Mouse (Mus musculus): Measurements from ENCODE around the gene Sh3bp1. TPM values are rescaled to one million over a fixed set of nuclear protein-coding genes. Genes with fewer than 3 reads are reported as not detected.

Gene Sh3bp1
- 100 to 1,000 TPM; 271 to 290 TPM for total RNA-seq (2023)

DNA sequence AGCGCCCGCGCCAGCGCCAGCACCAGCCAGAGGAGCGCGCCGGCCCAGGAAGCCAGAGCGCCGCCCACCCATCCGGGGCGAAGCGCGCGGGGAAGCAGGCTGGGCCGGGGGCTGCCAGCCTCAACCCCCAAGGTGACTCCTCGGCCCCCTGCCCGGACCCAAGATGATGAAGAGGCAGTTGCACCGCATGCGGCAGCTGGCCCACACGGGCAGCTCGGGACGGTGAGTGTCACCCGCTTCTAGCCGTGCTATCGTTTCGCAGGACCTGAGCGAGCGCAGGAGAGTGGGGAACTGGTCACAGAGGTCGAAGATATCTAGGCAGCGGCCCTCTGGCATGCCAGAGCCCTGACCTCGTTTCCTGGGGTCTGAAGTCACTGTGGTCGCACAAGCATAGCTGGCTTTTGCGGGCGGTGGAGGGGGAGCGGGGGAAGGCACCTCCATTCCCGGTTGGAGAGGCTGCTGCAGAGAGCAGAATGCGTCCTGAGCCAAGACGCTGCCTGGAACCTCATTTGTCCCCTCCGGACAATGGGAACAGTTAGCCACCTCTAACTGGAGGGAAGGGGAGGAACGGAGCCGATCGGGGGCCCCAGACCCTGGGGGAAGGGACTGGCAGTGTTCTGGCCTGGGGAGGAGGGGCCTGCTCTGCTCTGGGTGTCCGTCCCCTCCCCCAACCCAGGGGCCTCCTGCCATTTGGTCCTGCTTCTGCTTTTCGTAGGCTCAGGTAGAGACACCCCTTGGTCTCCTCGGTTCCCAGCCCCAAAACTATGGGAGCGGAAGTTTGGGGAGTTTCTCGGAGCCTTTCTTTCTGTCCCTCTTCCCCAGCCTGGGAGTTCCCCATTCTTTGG, at the start of gene Sh3bp1:
TSS of gene Sh3bp1 (plus strand) at position 29 of the 845 bp plus-strand sequence.

DNA sequence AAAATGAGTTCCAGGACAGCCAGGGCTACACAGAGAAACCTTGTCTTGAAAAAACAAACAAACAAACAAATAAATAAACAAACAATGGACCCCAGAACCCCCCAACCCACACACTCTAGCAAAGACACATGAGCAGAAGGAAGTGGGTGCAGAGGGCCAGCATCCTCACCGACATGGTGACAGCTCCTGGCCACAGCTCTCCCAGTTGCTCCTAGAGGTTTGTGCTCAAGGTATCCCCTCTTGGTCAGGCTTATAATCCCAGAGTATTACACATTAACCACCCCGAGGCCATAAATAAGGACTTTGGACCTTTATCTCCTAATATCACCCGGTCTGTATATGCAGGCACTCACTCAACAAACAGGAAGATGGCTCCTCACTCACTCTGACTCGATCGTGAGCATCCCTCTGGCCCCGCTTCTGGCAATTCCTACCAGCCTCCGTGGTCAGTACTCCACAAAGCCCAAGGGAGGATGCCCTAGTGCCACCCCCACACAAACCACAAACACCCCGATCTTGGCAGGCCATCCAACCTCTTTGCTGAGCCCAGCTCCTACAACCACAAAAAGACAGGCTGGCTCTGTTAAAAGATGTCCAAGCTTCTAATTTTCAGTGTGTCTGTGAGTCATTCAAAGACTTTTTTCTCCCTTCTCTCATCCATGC, 44.1 kb upstream of the Sh3bp1 start, which contains the start of gene Lgals2:
TSS of gene Lgals2 (minus strand) at position 227 of the 663 bp plus-strand sequence.

DNA sequence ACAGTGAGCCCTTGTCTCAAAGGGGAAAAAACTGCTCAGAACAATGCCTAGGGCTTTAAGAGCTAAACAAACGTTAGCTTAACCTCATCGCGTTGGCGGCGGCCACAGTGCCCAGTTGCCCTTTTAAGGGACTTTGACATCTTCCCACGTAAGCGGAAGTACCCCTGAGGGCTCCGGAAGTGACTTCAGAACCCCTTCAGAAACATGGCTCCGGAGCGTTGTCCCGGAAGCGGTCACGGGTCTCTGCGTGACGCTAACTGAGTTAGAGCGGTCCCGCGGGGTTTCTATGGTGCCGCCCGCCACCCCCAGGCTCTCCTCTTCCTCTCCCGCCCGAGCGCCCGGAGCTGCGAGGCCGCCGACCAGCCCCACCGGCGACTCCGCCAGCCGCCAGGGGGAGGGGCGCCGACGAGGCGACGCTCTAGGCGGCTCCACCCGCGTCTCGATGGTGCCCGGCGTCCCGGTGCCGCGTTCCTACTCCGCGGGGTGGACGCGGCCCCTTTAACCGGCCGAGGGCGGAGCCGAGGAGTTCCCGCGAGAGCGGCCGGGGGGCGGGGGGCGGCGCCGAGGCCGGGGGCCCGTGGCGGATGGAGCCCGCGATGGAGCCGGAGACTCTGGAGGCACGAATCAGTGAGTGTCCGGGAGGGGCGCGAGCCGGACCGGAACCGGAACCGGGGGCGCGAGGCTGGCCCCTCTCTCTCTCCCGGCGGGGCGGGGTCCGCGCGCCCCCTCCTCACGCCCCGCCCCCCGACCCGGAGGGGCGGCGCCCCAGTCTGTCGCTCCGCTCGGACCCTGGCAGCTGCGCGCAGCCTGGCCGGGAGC, 22.4 kb upstream of the Sh3bp1 start, which contains the start of gene Gga1:
TSS of gene Gga1 (plus strand) at position 200 of the 819 bp plus-strand sequence.

DNA sequence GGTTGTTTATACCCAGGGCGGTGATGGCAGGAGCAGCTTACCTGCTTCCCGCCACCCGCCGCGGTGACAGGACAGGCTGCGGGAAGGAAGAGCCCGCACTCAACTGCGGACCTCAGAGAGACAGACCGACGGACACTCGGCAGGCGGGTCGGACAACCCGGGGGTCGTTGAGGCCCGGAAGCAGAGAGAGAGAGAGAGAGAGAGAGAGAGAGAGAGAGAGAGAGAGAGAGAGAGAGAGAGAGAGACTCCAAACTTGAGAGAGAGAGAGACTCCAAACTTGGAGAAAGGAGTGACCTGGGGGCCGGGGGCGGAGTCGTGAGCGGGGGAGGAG, 194 bp upstream of the Sh3bp1 start, which contains the start of gene Gm49510:
TSS of gene Gm49510 (plus strand) at position 259 of the 331 bp plus-strand sequence.

DNA sequence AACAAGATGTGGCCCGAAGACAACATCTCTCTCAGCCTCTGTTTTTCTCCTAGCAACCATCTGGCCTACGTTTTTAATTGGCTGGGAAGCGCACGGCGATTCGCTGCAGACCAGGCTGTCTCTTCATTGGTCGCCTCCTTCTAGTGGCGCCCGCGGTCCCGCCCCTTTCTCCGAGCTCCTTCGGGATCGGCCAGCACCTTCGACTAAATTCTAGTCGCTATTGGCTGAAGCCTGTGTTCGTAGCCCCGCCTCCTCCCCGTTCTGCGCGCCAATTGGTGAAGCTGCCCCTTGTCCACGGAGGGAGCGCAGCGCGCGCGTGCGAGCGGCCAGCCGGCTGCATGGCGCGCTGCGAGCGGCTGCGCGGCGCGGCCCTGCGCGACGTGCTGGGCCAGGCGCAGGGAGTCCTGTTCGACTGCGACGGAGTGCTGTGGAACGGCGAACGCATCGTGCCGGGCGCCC, 14.1 kb downstream of the Sh3bp1 start, which contains the start of gene Pdxp:
TSS of gene Pdxp (plus strand) at position 288 of the 459 bp plus-strand sequence.

DNA sequence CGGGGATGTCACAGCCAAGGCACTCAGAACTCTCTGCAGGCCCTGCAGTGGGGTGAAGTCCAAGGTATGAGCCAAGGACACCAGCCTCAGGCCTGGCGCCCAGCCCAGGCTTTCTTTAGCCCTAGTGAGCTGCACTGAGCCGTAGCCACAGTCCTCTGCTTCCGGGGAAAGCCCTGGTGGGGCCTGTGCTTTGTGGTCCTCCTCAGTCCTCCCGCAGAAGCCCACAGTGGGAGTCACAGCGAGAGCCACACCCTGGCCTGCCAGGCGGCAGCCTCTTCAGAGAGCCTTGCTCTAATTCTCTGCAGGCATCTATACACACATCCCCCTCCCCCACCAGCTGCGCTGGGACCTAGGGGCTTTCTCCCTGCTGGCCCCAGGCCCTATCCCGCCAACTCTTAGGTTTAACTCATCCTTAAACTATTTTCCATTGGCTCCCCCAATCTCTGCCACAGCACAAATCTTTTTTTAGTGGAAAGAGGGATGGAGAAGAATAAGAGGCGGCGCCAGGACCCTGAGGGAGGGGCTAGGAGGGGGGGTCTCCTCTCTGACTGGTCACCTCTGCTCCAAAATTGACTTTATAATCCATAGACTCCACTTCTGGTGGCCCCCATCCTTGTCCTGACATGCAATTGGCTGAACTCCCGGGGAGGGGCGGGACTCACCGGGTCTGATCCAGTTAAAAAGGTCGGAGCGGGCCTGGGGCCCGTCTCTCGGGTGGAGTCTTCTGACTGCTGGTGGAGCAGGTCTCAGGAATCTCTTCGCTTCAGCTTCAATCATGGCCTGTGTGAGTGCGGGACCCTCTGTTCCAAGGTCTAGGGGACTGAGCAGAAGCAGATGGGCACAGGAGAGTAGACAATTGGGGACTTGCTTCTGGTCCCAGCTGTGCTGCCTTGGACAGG, 26.7 kb downstream of the Sh3bp1 start, which contains the start of gene Lgals1:
TSS of gene Lgals1 (plus strand) at position 705 of the 899 bp plus-strand sequence.

DNA sequence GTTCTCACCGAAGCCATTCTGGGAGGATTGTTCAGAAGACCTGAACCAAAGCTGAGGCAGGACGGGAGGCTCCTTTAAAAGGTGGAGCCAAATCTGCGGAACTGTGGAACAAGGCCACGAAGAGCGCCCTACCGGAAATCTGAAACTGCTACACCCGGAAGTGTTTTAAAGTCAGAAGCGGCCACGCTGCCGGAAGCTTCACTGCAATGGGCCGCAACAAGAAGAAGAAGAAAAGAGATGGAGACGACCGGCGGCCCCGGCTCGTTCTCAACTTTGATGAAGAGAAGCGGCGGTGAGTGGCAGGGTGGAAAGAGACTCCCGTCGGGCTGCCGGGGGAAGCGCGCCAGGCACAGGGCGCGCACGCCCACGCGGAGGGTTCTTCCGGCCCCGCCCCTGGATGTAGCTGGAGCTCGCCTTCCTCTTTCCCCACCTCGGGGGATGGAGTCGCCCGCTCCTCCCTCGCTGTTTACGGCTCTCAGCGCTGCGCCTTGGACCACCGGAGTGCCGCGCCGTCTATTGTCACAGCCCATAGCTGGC, 35.3 kb downstream of the Sh3bp1 start, which contains the start of gene Nol12:
TSS of gene Nol12 (plus strand) at position 150 of the 537 bp plus-strand sequence.

DNA sequence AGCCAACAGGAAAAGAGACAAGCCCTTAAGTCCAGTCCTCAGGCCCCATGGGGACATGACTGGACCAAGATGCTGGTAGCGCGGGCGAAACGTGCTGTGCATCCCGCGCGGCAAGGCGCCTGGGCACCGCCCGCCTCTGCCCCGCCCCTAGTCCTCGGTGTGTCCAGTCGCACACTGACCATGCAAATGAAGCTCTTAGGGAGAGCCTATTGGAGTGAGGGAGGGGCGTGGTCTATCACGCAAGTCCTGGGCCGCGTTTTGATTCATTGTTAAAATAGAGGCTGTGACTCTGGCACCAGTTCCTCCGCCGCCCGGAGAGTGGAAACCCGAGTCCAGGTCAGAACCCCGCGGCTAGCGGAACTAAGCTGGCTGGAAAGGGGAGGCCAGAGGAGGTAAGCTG, 48.1 kb downstream of the Sh3bp1 start, which contains the start of gene Triobp:
TSS of gene Triobp (plus strand) at position 68 of the 400 bp plus-strand sequence.

Other genes starting within 250 kb of the Sh3bp1 start
- not detected for gene Elfn2, start 181.0 kb upstream of the Sh3bp1 start, total RNA-seq (2023)
- gene Mfng, start 126.3 kb upstream of the Sh3bp1 start, total RNA-seq (2023) = 10 to 100 TPM; 51.2 to 57.9 TPM
- gene Card10, start 96.7 kb upstream of the Sh3bp1 start, total RNA-seq (2023) = 10 to 100 TPM; 14.9 to 15.0 TPM
- not detected for gene Cdc42ep1, start 57.1 kb upstream of the Sh3bp1 start, total RNA-seq (2023)
- gene Lgals2, start 44.2 kb upstream of the Sh3bp1 start, total RNA-seq (2023) = not detected
- gene Gga1, start 22.6 kb upstream of the Sh3bp1 start, total RNA-seq (2023) = 100 to 1,000 TPM; 103 TPM
- gene Gm49510, start 101 bp upstream of the Sh3bp1 start, total RNA-seq (2023) = under 1 TPM in 1 of 2 experiments, not detected in 1; 0.49 TPM
- gene Pdxp, start 14.2 kb downstream of the Sh3bp1 start, total RNA-seq (2023) = 1 to 10 TPM; 2.1 to 2.8 TPM
- 100 to 1,000 TPM; 166 to 215 TPM for gene Lgals1, start 27.0 kb downstream of the Sh3bp1 start, total RNA-seq (2023)
- 10 to 100 TPM; 27.1 to 27.5 TPM for gene Nol12, start 35.2 kb downstream of the Sh3bp1 start, total RNA-seq (2023)
- 10 to 100 TPM; 47.8 to 54.4 TPM for gene Triobp, start 48.0 kb downstream of the Sh3bp1 start, total RNA-seq (2023)
- gene H1f0, start 128.7 kb downstream of the Sh3bp1 start, total RNA-seq (2023) = 10 to 100 TPM; 41.2 to 48.2 TPM
- not detected for gene Galr3, start 142.1 kb downstream of the Sh3bp1 start, total RNA-seq (2023)
- 10 to 100 TPM; 14.7 to 17.8 TPM for gene Ankrd54, start 163.1 kb downstream of the Sh3bp1 start, total RNA-seq (2023)
- 10 to 100 TPM; 90.7 to 95.1 TPM for gene Eif3l, start 175.4 kb downstream of the Sh3bp1 start, total RNA-seq (2023)
- gene Micall1, start 209.1 kb downstream of the Sh3bp1 start, total RNA-seq (2023) = 10 to 100 TPM; 13.9 to 16.0 TPM
- 10 to 100 TPM; 49.3 to 59.7 TPM for gene Polr2f, start 241.2 kb downstream of the Sh3bp1 start, total RNA-seq (2023)
- under 1 TPM in 1 of 2 experiments, not detected in 1; 0.42 TPM for gene 1700088E04Rik, start 241.5 kb downstream of the Sh3bp1 start, total RNA-seq (2023)